Mouse (Mus musculus) gastrocnemius, adult 8-10 months (tissue): Measurements from ENCODE around the gene Macf1. TPM values are rescaled to one million over a fixed set of nuclear protein-coding genes. Genes with fewer than 3 reads are reported as not detected.
A peak's percentile ranks its signal among the peaks of the same experiment; 100 is the strongest.

ENCODE experiments used
- DNase-seq, 2 experiments: peaks; one replicate each; pipeline ENCODE4 v3.0.0; 2022; ENCODE audit warnings: low spot score in 2 of 2
- total RNA-seq, 4 experiments: library from RNA; stranded (reverse); gene quantifications; 2 replicates each; pipeline ENCODE4 v1.2.4; 2022

Gene Macf1
- total RNA-seq, 4 experiments from 2014 or later = 49.5 to 63.7 (median 57.9) TPM

- peak; percentile 79 to 83 for DNase-seq
Measured at GRCm38 (mm10) chr4:123411732-123412527, 272.2 kb downstream of the Macf1 start.

GRCm38 (mm10) chr4:123411006-123411731 lies 273.0 kb downstream of the Macf1 start:
- no peak for DNase-seq

- DNase-seq = no peak
Measured at GRCm38 (mm10) chr4:123409752-123410151, 274.4 kb downstream of the Macf1 start.

GRCm38 (mm10) chr4:123409034-123409692 lies 275.0 kb downstream of the Macf1 start:
- no peak for DNase-seq

GRCm38 (mm10) chr4:123407792-123408191 lies 276.4 kb downstream of the Macf1 start:
- no peak for DNase-seq

GRCm38 (mm10) chr4:123404056-123404455 lies 280.1 kb downstream of the Macf1 start:
- DNase-seq = no peak

- no peak for DNase-seq
Measured at GRCm38 (mm10) chr4:123402244-123402643, 281.9 kb downstream of the Macf1 start.

- no peak for DNase-seq
Measured at GRCm38 (mm10) chr4:123401265-123401664, 282.9 kb downstream of the Macf1 start.

GRCm38 (mm10) chr4:123397643-123398434 lies 286.3 kb downstream of the Macf1 start:
- no peak for DNase-seq

- no peak for DNase-seq
Measured at GRCm38 (mm10) chr4:123397049-123397448, 287.1 kb downstream of the Macf1 start.

- DNase-seq = no peak
Measured at GRCm38 (mm10) chr4:123395435-123396000, 288.6 kb downstream of the Macf1 start.

GRCm38 (mm10) chr4:123394878-123395277 lies 289.3 kb downstream of the Macf1 start:
- no peak for DNase-seq

- DNase-seq = no peak
Measured at GRCm38 (mm10) chr4:123394269-123394668, 289.9 kb downstream of the Macf1 start.

- DNase-seq = no peak
Measured at GRCm38 (mm10) chr4:123393004-123393403, 291.2 kb downstream of the Macf1 start.

- DNase-seq = no peak
Measured at GRCm38 (mm10) chr4:123392187-123392586, 292.0 kb downstream of the Macf1 start.

- DNase-seq = no peak
Measured at GRCm38 (mm10) chr4:123385028-123385427, 299.1 kb downstream of the Macf1 start.

- no peak for DNase-seq
Measured at GRCm38 (mm10) chr4:123383173-123383572, 301.0 kb downstream of the Macf1 start.

GRCm38 (mm10) chr4:123382051-123382450 lies 302.1 kb downstream of the Macf1 start:
- DNase-seq = no peak

- no peak for DNase-seq
Measured at GRCm38 (mm10) chr4:123381598-123381997, 302.6 kb downstream of the Macf1 start.

GRCm38 (mm10) chr4:123376031-123376430 lies 308.1 kb downstream of the Macf1 start:
- no peak for DNase-seq
